Mouse (Mus musculus) bone marrow macrophage, adult 2 months (primary cell): ENCODE measurements around the gene Acbd5.

Experiments used
- CTCF ChIP-seq: IDR thresholded peaks from 2 replicates; pipeline ENCODE4 v1.5.1; 2012; ENCODE audit warnings: low read depth, mild to moderate bottlenecking, low read length, moderate library complexity
- POLR2A ChIP-seq: IDR thresholded peaks from 2 replicates; pipeline ENCODE4 v1.6.1; 2012; ENCODE audit warnings: mild to moderate bottlenecking, low read depth, low read length, borderline replicate concordance

DNA sequence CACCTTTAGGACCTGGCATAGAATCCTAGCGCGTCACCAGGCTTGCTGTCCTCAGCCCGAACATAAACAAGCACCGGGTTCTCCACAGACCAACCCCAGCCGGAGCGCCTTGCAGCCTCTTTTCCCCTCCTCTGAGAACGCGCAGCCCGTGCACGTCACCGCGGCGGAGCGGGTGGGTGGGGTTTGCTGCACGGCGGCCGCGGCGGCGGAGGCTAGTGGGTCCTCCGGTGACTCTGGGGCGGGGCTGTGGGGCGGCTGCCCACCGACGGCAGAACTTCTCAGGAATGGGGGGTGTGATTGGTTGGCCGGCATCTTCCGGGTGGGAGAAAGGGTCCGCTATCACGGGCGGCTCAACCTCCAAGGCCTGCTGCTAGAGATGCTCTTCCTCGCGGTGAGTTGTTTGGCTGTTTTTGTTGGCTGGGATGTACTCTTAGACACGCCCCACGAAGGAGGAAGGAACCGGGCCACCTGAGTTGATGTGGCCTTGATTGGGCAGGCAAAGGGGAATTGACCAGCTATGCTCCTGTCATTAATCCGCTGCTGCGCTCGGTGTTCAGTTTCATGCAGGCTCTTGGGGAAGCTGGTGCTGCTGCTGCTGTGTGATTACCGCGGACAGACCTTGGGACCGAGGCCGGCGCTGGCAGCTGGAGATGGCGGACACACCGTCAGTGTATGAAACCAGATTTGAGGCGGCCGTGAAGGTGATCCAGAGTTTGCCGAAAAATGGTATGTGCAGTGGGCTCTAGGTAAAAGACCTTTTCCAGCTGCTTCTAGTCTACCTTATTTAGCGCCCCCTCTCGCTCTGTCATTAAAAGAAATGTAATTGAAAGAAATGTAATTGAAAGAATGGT lies 1.2 kb downstream of the Acbd5 start:
- TF ChIP-seq POLR2A (peak; percentile 88; the same call in 1 of the 2 replicates), CTCF (peak; percentile 28; the same call in 1 of the 2 replicates)
